Mouse (Mus musculus) stomach, postnatal 0 days (tissue): ENCODE data around the gene Slc16a5.
"Not testable (repeated sequence)": the region's sequence is repeated elsewhere in the genome, so short reads cannot be mapped to it uniquely, and the experiment has no call there.

Source experiments
- CTCF ChIP-seq: IDR thresholded peaks from 2 replicates; pipeline ENCODE4 v1.5.1; 2016; ENCODE audit warnings: antibody characterized with exemption, low read depth, mild to moderate bottlenecking, moderate library complexity
- EP300 ChIP-seq: optimal IDR thresholded peaks from 2 replicates; pipeline ENCODE3; 2016; ENCODE audit warnings: antibody characterized with exemption

DNA sequence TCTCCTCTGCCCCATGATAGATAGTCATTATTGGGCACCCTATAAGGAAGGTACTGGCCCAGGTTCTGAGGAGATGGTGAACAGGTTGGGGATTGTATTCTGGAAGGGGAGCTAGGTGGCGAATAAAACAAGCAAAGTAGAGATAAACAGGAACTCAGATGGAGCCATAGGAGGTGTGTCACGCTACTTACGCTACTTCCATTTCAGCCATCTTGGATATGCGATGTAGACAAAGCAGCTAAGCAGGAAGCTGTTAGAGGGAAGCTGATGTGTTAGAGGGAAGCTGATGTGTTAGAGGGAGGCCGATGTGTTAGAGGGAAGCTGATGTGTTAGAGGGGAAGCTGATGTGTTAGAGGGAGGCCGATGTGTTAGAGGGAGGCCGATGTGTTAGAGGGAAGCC lies 15.1 kb downstream of the Slc16a5 start:
- not testable (repeated sequence) for TF ChIP-seq CTCF, EP300
